Mouse (Mus musculus): Measurements from ENCODE around the gene Aldoart2. TPM values are rescaled to one million over a fixed set of nuclear protein-coding genes. Genes with fewer than 3 reads are reported as not detected.

The Aldoart2 gene
- not detected for polyA plus RNA-seq (2014; fragmentation: Illumina TruSeq; extraction: RNeasy Lipid Tissue Mini Kit (QIAGEN cat#74804); ENCODE audit: low read depth, low replicate concordance)

DNA sequence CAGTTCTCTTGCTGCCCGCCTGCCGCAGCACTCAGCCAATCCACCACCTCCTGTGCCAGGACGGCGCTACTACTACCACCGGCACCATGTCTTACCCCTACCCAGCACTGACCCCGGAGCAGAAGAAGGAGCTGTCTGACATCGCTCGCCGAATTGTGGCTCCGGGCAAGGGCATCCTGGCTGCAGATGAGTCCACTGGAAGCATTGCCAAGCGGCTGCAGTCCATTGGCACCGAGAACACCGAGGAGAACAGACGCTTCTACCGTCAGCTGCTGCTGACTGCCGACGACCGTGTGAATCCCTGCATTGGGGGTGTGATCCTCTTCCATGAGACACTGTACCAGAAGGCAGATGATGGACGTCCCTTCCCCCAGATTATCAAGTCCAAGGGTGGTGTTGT is at the start of gene Aldoart2:
Gene Aldoart2, plus strand, starts transcription at position 34 of the 400 bp plus-strand sequence.

DNA sequence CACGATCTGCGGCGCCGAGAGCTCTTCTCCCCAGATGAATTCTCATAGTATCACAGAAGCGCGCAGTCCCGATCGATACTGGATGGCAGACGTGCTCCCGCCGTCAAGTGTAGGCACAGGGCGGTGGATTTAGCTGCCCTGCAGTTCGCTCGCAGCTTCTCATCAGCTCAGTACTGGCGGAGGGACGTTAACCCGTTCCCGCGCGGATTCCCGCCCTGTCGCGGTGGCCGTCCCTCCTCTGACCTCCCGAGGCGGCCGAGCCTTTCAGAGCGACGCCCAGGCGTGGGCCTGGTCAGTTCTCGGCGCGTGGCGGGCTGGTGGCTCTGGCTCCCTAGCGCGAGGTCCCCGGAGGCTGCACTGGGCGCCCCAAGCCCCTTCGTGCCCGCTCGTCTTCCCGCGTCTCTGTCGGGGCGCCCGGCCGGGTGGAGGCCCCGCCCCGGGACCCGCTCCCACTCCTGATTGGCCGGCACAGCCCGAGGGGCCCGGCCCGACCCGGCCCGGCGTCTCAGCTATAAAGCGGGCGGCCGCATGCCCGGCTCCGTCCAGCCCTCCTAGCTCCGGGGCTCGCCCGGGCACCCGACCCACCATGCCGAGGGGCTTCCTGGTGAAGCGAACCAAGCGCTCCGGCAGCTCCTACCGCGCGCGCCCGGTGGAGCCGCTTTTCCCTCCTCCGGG is 34.0 kb downstream of the Aldoart2 start, which contains the start of gene Insm2:
Gene Insm2, plus strand, starts transcription at position 541 of the 675 bp plus-strand sequence.

Other genes starting within 250 kb of the Aldoart2 start
- 277 TPM for gene Psma6, start 181.0 kb upstream of the Aldoart2 start, polyA plus RNA-seq (2014; fragmentation: Illumina TruSeq; extraction: RNeasy Lipid Tissue Mini Kit (QIAGEN cat#74804); ENCODE audit: low read depth, low replicate concordance)
- gene Nfkbia, start 72.6 kb upstream of the Aldoart2 start, polyA plus RNA-seq (2014; fragmentation: Illumina TruSeq; extraction: RNeasy Lipid Tissue Mini Kit (QIAGEN cat#74804); ENCODE audit: low read depth, low replicate concordance) = 19.6 TPM
- not detected for gene Insm2, start 34.2 kb downstream of the Aldoart2 start, polyA plus RNA-seq (2014; fragmentation: Illumina TruSeq; extraction: RNeasy Lipid Tissue Mini Kit (QIAGEN cat#74804); ENCODE audit: low read depth, low replicate concordance)